Mouse (Mus musculus): ENCODE measurements around the gene Fus.
A peak's percentile ranks its signal among the peaks of the same experiment; 100 is the strongest.
"Not testable (repeated sequence)": the region's sequence is repeated elsewhere in the genome, so short reads cannot be mapped to it uniquely, and the experiment has no call there.

The Fus gene

GRCm38 (mm10) chr7:128009715-128010340 is 42.6 kb downstream of the Fus start:
- no peak for DNase-seq

GRCm38 (mm10) chr7:128012136-128012780 is 45.0 kb downstream of the Fus start:
- DNase-seq, result no peak

GRCm38 (mm10) chr7:128013116-128013515 is 45.9 kb downstream of the Fus start:
- no peak for DNase-seq

GRCm38 (mm10) chr7:128016134-128016533 is 48.9 kb downstream of the Fus start:
- DNase-seq, result not testable (repeated sequence)

GRCm38 (mm10) chr7:128016650-128017049 is 49.4 kb downstream of the Fus start:
- no peak for DNase-seq

GRCm38 (mm10) chr7:128018275-128018674 is 51.0 kb downstream of the Fus start:
- no peak for DNase-seq

GRCm38 (mm10) chr7:128019187-128019586 is 51.9 kb downstream of the Fus start:
- no peak for DNase-seq

GRCm38 (mm10) chr7:128022974-128023373 is 55.7 kb downstream of the Fus start:
- no peak for DNase-seq

- DNase-seq, result no peak
These were observed 56.3 kb downstream of the Fus start for GRCm38 (mm10) chr7:128023565-128023964.

GRCm38 (mm10) chr7:128024364-128024763 is 57.1 kb downstream of the Fus start:
- no peak for DNase-seq

- no peak for DNase-seq
These were observed 57.7 kb downstream of the Fus start for GRCm38 (mm10) chr7:128024932-128025331.

- no peak for DNase-seq
These were observed 58.1 kb downstream of the Fus start for GRCm38 (mm10) chr7:128025381-128025780.

- DNase-seq, result peak; percentile 28 to 39
These were observed 64.2 kb downstream of the Fus start for GRCm38 (mm10) chr7:128031403-128031976.

- DNase-seq, result no peak
These were observed 65.2 kb downstream of the Fus start for GRCm38 (mm10) chr7:128032290-128032988.

GRCm38 (mm10) chr7:128032989-128033293 is 65.7 kb downstream of the Fus start:
- DNase-seq, result no peak

GRCm38 (mm10) chr7:128033616-128034015 is 66.4 kb downstream of the Fus start:
- no peak for DNase-seq

Data from lung, adult 18-20 months (tissue).